Mouse (Mus musculus) heart, postnatal 0 days (tissue): ENCODE data around the gene Ubtd1.

Experiments used
- CTCF ChIP-seq: IDR thresholded peaks from 2 replicates; pipeline ENCODE4 v1.5.1; 2016; ENCODE audit warnings: antibody characterized with exemption, control low read depth, low read depth
- EP300 ChIP-seq: IDR thresholded peaks from 2 replicates; pipeline ENCODE4 v1.6.1; 2016; ENCODE audit warnings: antibody characterized with exemption, low read depth

DNA sequence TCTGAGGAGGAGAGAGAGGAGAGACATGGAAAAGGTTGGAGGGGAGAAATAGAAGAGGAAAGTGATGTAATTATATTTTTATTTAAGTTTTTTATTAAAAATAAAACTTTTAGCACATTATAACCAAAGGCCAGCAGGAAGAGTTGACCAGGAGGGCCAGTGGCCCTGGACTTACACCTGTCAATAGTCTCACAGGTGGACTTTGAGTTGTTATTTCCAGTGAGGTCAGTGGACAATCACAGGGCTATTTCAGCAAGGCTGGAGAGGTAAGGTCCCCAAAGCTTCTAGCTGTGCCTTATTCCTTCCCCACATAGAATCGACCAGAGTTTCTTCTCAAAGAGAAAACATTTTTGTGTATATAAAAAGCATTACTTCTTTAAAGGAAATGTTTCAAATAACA is 68.7 kb downstream of the Ubtd1 start:
- TF ChIP-seq CTCF (no peak), EP300 (no peak)
